Mouse (Mus musculus): ENCODE measurements around the gene Il33. TPM values are rescaled to one million over a fixed set of nuclear protein-coding genes. Genes with fewer than 3 reads are reported as not detected.
A peak's percentile ranks its signal among the peaks of the same experiment; 100 is the strongest.
"Not testable (repeated sequence)": the region's sequence is repeated elsewhere in the genome, so short reads cannot be mapped to it uniquely, and the experiment has no call there.

Il33 gene
- polyA plus RNA-seq, 1 experiment from 2014 or later = 7.0 TPM

GRCm38 (mm10) chr19:29930296-29930695 lies 5.4 kb downstream of the Il33 start:
- in situ Hi-C loops (cut with MboI; ENCODE audit: low pct_unique_long_range_greater_than_20kb) = no loop called here
- no peak for TF ChIP-seq CTCF (IDR thresholded peaks at IDR 0.05)
- H3K27me3 ChIP-seq = no peaks in the 10 kb centered on the region
- DNase-seq (ENCODE audit: low read depth, low spot score) (no peak), ATAC-seq (no peak)
- ChIA-PET CTCF (interaction anchor here (0.6 to 1.9 kb wide), 7 partner anchors 11 to 95 kb away, joined by 3 to 7 read pairs (median 4); no protein-coding TSS in a partner anchor), POLR2A (interaction anchor here (1.1 kb wide), 1 partner anchor 10 kb away, joined by 5 read pairs; no protein-coding TSS in a partner anchor)

GRCm38 (mm10) chr19:29937445-29937844 lies 12.5 kb downstream of the Il33 start:
- ChIA-PET CTCF (no interaction called here), POLR2A (no interaction called here)
- no peaks in the 10 kb centered on the region for H3K27me3 ChIP-seq
- no peak for TF ChIP-seq CTCF (IDR thresholded peaks at IDR 0.05)
- DNase-seq (ENCODE audit: low read depth, low spot score) = no peak
- ATAC-seq = no peak
- in situ Hi-C loops (cut with MboI; ENCODE audit: low pct_unique_long_range_greater_than_20kb) = no loop called here

- ATAC-seq (no peak), DNase-seq (ENCODE audit: low read depth, low spot score) (no peak)
- in situ Hi-C loops (cut with MboI; ENCODE audit: low pct_unique_long_range_greater_than_20kb) = no loop called here
Measured at GRCm38 (mm10) chr19:29940239-29940638, 15.3 kb downstream of the Il33 start.

GRCm38 (mm10) chr19:29941208-29941607 lies 16.3 kb downstream of the Il33 start:
- no peak for ATAC-seq
- TF ChIP-seq CTCF (IDR thresholded peaks at IDR 0.05) = no peak
- POLR2A ChIA-PET = interaction anchor here (1.2 kb wide), 1 partner anchor 11 kb away, joined by 5 read pairs; no protein-coding TSS in a partner anchor
- in situ Hi-C loops (cut with MboI; ENCODE audit: low pct_unique_long_range_greater_than_20kb) = no loop called here
- DNase-seq (ENCODE audit: low read depth, low spot score) = no peak
- CTCF ChIA-PET = interaction anchor here (0.8 to 1.7 kb wide), 3 partner anchors 10 to 32 kb away, joined by 3 to 5 read pairs (median 3); no protein-coding TSS in a partner anchor
- no peaks in the 10 kb centered on the region for H3K27me3 ChIP-seq

More at GRCm38 (mm10) chr19:29940239-29940638, 15.3 kb downstream of the Il33 start:
- no peaks in the 10 kb centered on the region for H3K27me3 ChIP-seq
- TF ChIP-seq CTCF (IDR thresholded peaks at IDR 0.05) = no peak
- ChIA-PET CTCF (interaction anchor here (1.4 to 1.7 kb wide), 2 partner anchors 26 to 31 kb away, joined by 3 read pairs; no protein-coding TSS in a partner anchor), POLR2A (interaction anchor here (1.2 kb wide), 1 partner anchor 10 kb away, joined by 5 read pairs; no protein-coding TSS in a partner anchor)

GRCm38 (mm10) chr19:29942358-29942757 lies 17.4 kb downstream of the Il33 start:
- in situ Hi-C loops (cut with MboI; ENCODE audit: low pct_unique_long_range_greater_than_20kb) = no loop called here
- ATAC-seq = no peak
- ChIA-PET POLR2A (no interaction called here), CTCF (interaction anchor here (1.1 kb wide), 1 partner anchor 12 kb away, joined by 3 read pairs; no protein-coding TSS in a partner anchor)
- H3K27me3 ChIP-seq = no peaks in the 10 kb centered on the region
- DNase-seq (ENCODE audit: low read depth, low spot score) = no peak
- TF ChIP-seq CTCF (IDR thresholded peaks at IDR 0.05) = no peak

- DNase-seq (ENCODE audit: low read depth, low spot score) (no peak), ATAC-seq (no peak)
- in situ Hi-C loops (cut with MboI; ENCODE audit: low pct_unique_long_range_greater_than_20kb) = no loop called here
- H3K27me3 ChIP-seq = no peaks in the 10 kb centered on the region
- CTCF ChIA-PET = no interaction called here
- POLR2A ChIA-PET = no interaction called here
- no peak for TF ChIP-seq CTCF (IDR thresholded peaks at IDR 0.05)
Measured at GRCm38 (mm10) chr19:29944426-29944825, 19.5 kb downstream of the Il33 start.

GRCm38 (mm10) chr19:29944935-29945334 lies 20.0 kb downstream of the Il33 start:
- POLR2A ChIA-PET; CTCF ChIA-PET; in situ Hi-C loops (cut with MboI; ENCODE audit: low pct_unique_long_range_greater_than_20kb); H3K27me3 ChIP-seq; ATAC-seq; DNase-seq (ENCODE audit: low read depth, low spot score): not testable (repeated sequence)

GRCm38 (mm10) chr19:29945557-29946422 lies 20.9 kb downstream of the Il33 start:
- ChIA-PET CTCF (interaction anchor here (0.9 to 1.7 kb wide), 3 partner anchors 10 to 56 kb away, joined by 3 to 4 read pairs (median 3); no protein-coding TSS in a partner anchor), POLR2A (interaction anchor here (1.2 kb wide), 1 partner anchor 14 kb away, joined by 3 read pairs; no protein-coding TSS in a partner anchor)
- ATAC-seq (peak; percentile 26), DNase-seq (ENCODE audit: low read depth, low spot score) (no peak)
- TF ChIP-seq CTCF (IDR thresholded peaks at IDR 0.05) = no peak
- H3K27me3 ChIP-seq = no peaks in the 10 kb centered on the region
- in situ Hi-C loops (cut with MboI; ENCODE audit: low pct_unique_long_range_greater_than_20kb) = no loop called here

- no peaks in the 10 kb centered on the region for H3K27me3 ChIP-seq
- CTCF ChIA-PET = interaction anchor here (0.9 to 1.7 kb wide), 3 partner anchors 11 to 55 kb away, joined by 3 read pairs; no protein-coding TSS in a partner anchor
- POLR2A ChIA-PET = interaction anchor here (1.2 kb wide), 1 partner anchor 14 kb away, joined by 3 read pairs; no protein-coding TSS in a partner anchor
- DNase-seq (ENCODE audit: low read depth, low spot score) = no peak
- TF ChIP-seq CTCF (IDR thresholded peaks at IDR 0.05) = no peak
- ATAC-seq = peak; percentile 51
- in situ Hi-C loops (cut with MboI; ENCODE audit: low pct_unique_long_range_greater_than_20kb) = no loop called here
Measured at GRCm38 (mm10) chr19:29946423-29946716, 21.5 kb downstream of the Il33 start.

GRCm38 (mm10) chr19:29947056-29947455 lies 22.1 kb downstream of the Il33 start:
- no peaks in the 10 kb centered on the region for H3K27me3 ChIP-seq
- in situ Hi-C loops (cut with MboI; ENCODE audit: low pct_unique_long_range_greater_than_20kb) = no loop called here
- POLR2A ChIA-PET = interaction anchor here (0.7 kb wide), 1 partner anchor 298 kb away, joined by 3 read pairs; no protein-coding TSS in a partner anchor
- TF ChIP-seq CTCF (IDR thresholded peaks at IDR 0.05) = no peak
- CTCF ChIA-PET = interaction anchor here (0.7 to 1.8 kb wide), 4 partner anchors 12 to 123 kb away, joined by 3 to 4 read pairs (median 3); no protein-coding TSS in a partner anchor
- DNase-seq (ENCODE audit: low read depth, low spot score) = no peak
- no peak for ATAC-seq
